Mouse (Mus musculus) testis, adult 2 months (tissue): ENCODE results near the gene Taar3. TPM values are rescaled to one million over a fixed set of nuclear protein-coding genes. Genes with fewer than 3 reads are reported as not detected.

Experiments
- H3K27ac ChIP-seq: fragments of 200-500 bp; 2 replicates; pipeline ENCODE4 v1.5.1; 2012; ENCODE audit warnings: low read depth, low read length; ENCODE audit not compliant: control insufficient read depth, insufficient read depth
- H3K27me3 ChIP-seq: fragments of 200-500 bp; 2 replicates; pipeline ENCODE4 v1.6.1; 2012; ENCODE audit warnings: mild to moderate bottlenecking, low read length, moderate library complexity; ENCODE audit not compliant: control insufficient read depth, insufficient read depth
- H3K36me3 ChIP-seq: fragments of 200-500 bp; 2 replicates; pipeline ENCODE4 v1.6.1; 2012; ENCODE audit warnings: mild to moderate bottlenecking, low read length; ENCODE audit not compliant: control insufficient read depth, insufficient read depth
- H3K4me1 ChIP-seq: fragments of 200-500 bp; 2 replicates; pipeline ENCODE4 v1.6.1; 2012; ENCODE audit warnings: low read length; ENCODE audit not compliant: control insufficient read depth, insufficient read depth
- H3K4me3 ChIP-seq: fragments of 200-500 bp; 2 replicates; pipeline ENCODE4 v1.5.1; 2012; ENCODE audit warnings: low read depth, mild to moderate bottlenecking, low read length, moderate library complexity, mixed read lengths; ENCODE audit not compliant: control insufficient read depth
- CTCF ChIP-seq: fragments of 200-500 bp; IDR thresholded peaks from 2 replicates; pipeline ENCODE4 v1.5.1; 2012; ENCODE audit warnings: low read depth, mild to moderate bottlenecking, inconsistent platforms, low read length, moderate library complexity; ENCODE audit not compliant: control insufficient read depth, insufficient read depth, insufficient replicate concordance
- POLR2A ChIP-seq: fragments of 200-500 bp; IDR thresholded peaks from 2 replicates; pipeline ENCODE4 v1.6.1; 2012; ENCODE audit warnings: low read depth, mild to moderate bottlenecking, inconsistent platforms, low read length, moderate library complexity; ENCODE audit not compliant: control insufficient read depth
- polyA plus RNA-seq: library from polyadenylated mRNA; depleted of rRNA; stranded (reverse); fragments of >200 nt; gene quantifications from 2 replicates; pipeline ENCODE4 v1.2.3, GENCODE M21; 2012; rRNA removed

Taar3 gene
- polyA plus RNA-seq, 1 experiment = not detected

- Histone ChIP-seq H3K4me1 (no peaks in the 10 kb centered on the region), H3K36me3 (no peaks in the 10 kb centered on the region), H3K27me3 (no peaks in the 10 kb centered on the region), H3K27ac (no peak within 1 kb of the TSS), H3K4me3 (no peak within 1 kb of the TSS)
- TF ChIP-seq CTCF (no peak), POLR2A (no peak)
Observed at GRCm38 (mm10) chr10:23999639-24000038, 50.3 kb downstream of the Taar3 start, which contains the start of gene Taar7b. Gene Taar7b, plus strand, starts transcription at chr10:23999939.

Other genes starting within 250 kb of the Taar3 start
- 737 and 854 TPM in 2 replicates for gene Rps12, start 162.3 kb upstream of the Taar3 start, polyA plus RNA-seq
- 1.6 and 1.9 TPM in 2 replicates for gene Slc18b1, start 152.6 kb upstream of the Taar3 start, polyA plus RNA-seq
- gene Vnn3, start 98.1 kb upstream of the Taar3 start, polyA plus RNA-seq = 0.30 and 0.38 TPM in 2 replicates
- gene Vnn1, start 54.9 kb upstream of the Taar3 start, polyA plus RNA-seq = 0.22 and 1.1 TPM in 2 replicates
- gene Taar1, start 29.2 kb upstream of the Taar3 start, polyA plus RNA-seq = not detected in 2 replicates
- not detected in 2 replicates for gene Taar2, start 11.0 kb upstream of the Taar3 start, polyA plus RNA-seq
- not detected in 2 replicates for gene Taar4, start 10.9 kb downstream of the Taar3 start, polyA plus RNA-seq
- gene Taar5, start 21.1 kb downstream of the Taar3 start, polyA plus RNA-seq = not detected in 2 replicates
- gene Taar6, start 36.1 kb downstream of the Taar3 start, polyA plus RNA-seq = not detected in 2 replicates
- not detected in 2 replicates for gene Taar7a, start 43.9 kb downstream of the Taar3 start, polyA plus RNA-seq
- not detected in 2 replicates for gene Taar7b, start 50.4 kb downstream of the Taar3 start, polyA plus RNA-seq
- not detected in 2 replicates for gene Taar7d, start 77.7 kb downstream of the Taar3 start, polyA plus RNA-seq
- not detected in 2 replicates for gene Taar7e, start 88.1 kb downstream of the Taar3 start, polyA plus RNA-seq
- gene Taar7f, start 100.0 kb downstream of the Taar3 start, polyA plus RNA-seq = not detected in 2 replicates
- not detected in 2 replicates for gene Taar8a, start 126.9 kb downstream of the Taar3 start, polyA plus RNA-seq
- not detected in 2 replicates for gene Taar8b, start 142.7 kb downstream of the Taar3 start, polyA plus RNA-seq
- gene Taar8c, start 152.4 kb downstream of the Taar3 start, polyA plus RNA-seq = not detected in 2 replicates
- gene Taar9, start 160.0 kb downstream of the Taar3 start, polyA plus RNA-seq = not detected in 2 replicates
- gene Stx7, start 199.7 kb downstream of the Taar3 start, polyA plus RNA-seq = 9.8 and 14.9 TPM in 2 replicates